19 mouse cellular contexts compared by ENCODE assay signal in genomic region chr9:51058951-51059521, GRCm38 (mm10). TPM values are rescaled to one million over a fixed set of nuclear protein-coding genes. Genes with fewer than 3 reads are reported as not detected.
DNase-seq lines count a peak whose midpoint lies in the region.
"Had no signal": no experiment of that assay in that cellular context is flagged by ENCODE, and none has a peak within 500 bp of the region (broad histone marks: within the 10 kb centered on the region; RNA-seq: fewer than 3 reads in every experiment).

No protein-coding gene starts in this region.

- intact Hi-C loops in left cerebral cortex, postnatal 14 days (cut with DNase I), result no loop called here

- DNase-seq in adrenal gland, adult (ENCODE audit: inconsistent age in 2 of 2, low spot score in 1 of 2), result peak; percentile 11 to 71
- no peak for DNase-seq in adrenal gland, postnatal 10 days
- DNase-seq in layer of hippocampus, adult 8-10 months (ENCODE audit: low spot score in 2 of 2), result peak; percentile 11 to 21
- DNase-seq in layer of hippocampus, adult 11-12 months (ENCODE audit: low spot score), result no peak
- DNase-seq in NIH3T3 (ENCODE audit: low read depth), result peak; percentile 77
- peak; percentile 19 to 59 for DNase-seq in left cerebral cortex, postnatal 14 days (ENCODE audit: low spot score in 2 of 2)
- DNase-seq in kidney, postnatal 36 days, result no peak
- DNase-seq in ovary, postnatal 14 days (ENCODE audit: low spot score), result no peak
- DNase-seq: cerebellum, adult 18-20 months; embryo, embryonic 11 days; kidney, adult 8-10 months; thymus, postnatal 36 days had no signal

RNA-seq across cellular contexts. Expression of gene Btg4, which starts 1.7 kb away (rescaled TPM):
- not detected for total RNA-seq in adrenal gland, postnatal 10 days (2021)
- total RNA-seq in layer of hippocampus, adult 8-10 months (2022), result not detected
- not detected for total RNA-seq in left cerebral cortex, postnatal 14 days (2021)
- total RNA-seq: adrenal gland, postnatal 4 days; granulocyte monocyte progenitor cell, adult 5-6 weeks; heart, postnatal 25 days; layer of hippocampus, postnatal 36 days; liver, adult 2 months; megakaryocyte, adult 5-6 weeks; midbrain, postnatal 0 days had no signal

RNA-seq across cellular contexts. Expression of gene Layn, which starts 17.9 kb away (rescaled TPM):
- 1 to 10 TPM; 6.4 to 8.2 TPM for total RNA-seq in adrenal gland, postnatal 10 days (2021)
- total RNA-seq in layer of hippocampus, adult 8-10 months (2022), result 1 to 10 TPM; 5.9 to 7.2 (median 6.7) TPM
- total RNA-seq in left cerebral cortex, postnatal 14 days (2021), result 10 to 100 TPM in 1 of 2 experiments, 1 to 10 TPM in 1; 8.1 to 10.3 TPM

RNA-seq across cellular contexts. Expression of gene 4833427G06Rik, which starts 42.8 kb away (rescaled TPM):
- not detected for total RNA-seq in adrenal gland, postnatal 10 days (2021)
- under 1 TPM in 2 of 4 experiments, not detected in 2; 0.34 to 0.49 TPM for total RNA-seq in layer of hippocampus, adult 8-10 months (2022)
- not detected for total RNA-seq in left cerebral cortex, postnatal 14 days (2021)
- total RNA-seq: granulocyte monocyte progenitor cell, adult 5-6 weeks; heart, postnatal 25 days; layer of hippocampus, postnatal 36 days; liver, adult 2 months; megakaryocyte, adult 5-6 weeks; midbrain, postnatal 0 days had no signal

RNA-seq across cellular contexts. Expression of gene Sik2, which starts 50.2 kb away (rescaled TPM):
- total RNA-seq in adrenal gland, postnatal 10 days (2021), result 100 to 1,000 TPM; 132 to 136 TPM
- 10 to 100 TPM; 34.7 to 40.4 (median 39.4) TPM for total RNA-seq in layer of hippocampus, adult 8-10 months (2022)
- total RNA-seq in left cerebral cortex, postnatal 14 days (2021), result 10 to 100 TPM; 49.0 to 54.6 TPM

Comparison
In these comparisons a context has a peak if more than half of its experiments do, and no peak if none do; other contexts are left out.
1. DNase-seq: peak in adrenal gland, adult (2 of 2), layer of hippocampus, adult 8-10 months (2 of 2), NIH3T3 (single experiment) and left cerebral cortex, postnatal 14 days (2 of 2); none in adrenal gland, postnatal 10 days (single experiment), layer of hippocampus, adult 11-12 months (single experiment), kidney, postnatal 36 days (0 of 2) and ovary, postnatal 14 days (single experiment).